In genomic region chr6:49212141-49212540, GRCm38 (mm10) we compare ENCODE assay signal across 9 mouse cellular contexts. TPM values are rescaled to one million over a fixed set of nuclear protein-coding genes. Genes with fewer than 3 reads are reported as not detected.
A peak's percentile ranks its signal among the peaks of the same experiment; 100 is the strongest.
DNase-seq lines count a peak whose midpoint lies in the region; ATAC-seq lines count a peak whose summit lies in the region.
"Had no signal": no experiment of that assay in that cellular context is flagged by ENCODE, and none has a peak within 500 bp of the region (broad histone marks: within the 10 kb centered on the region; RNA-seq: fewer than 3 reads in every experiment).

No protein-coding gene starts in this region.

- peaks cover 41% of the 10 kb centered on the region for H3K4me1 ChIP-seq in lung, embryonic 16.5 days (replicated peaks; ENCODE audit: control insufficient read depth, insufficient read depth, low read length)
- peaks cover 26% of the 10 kb centered on the region for H3K4me1 ChIP-seq in forebrain, embryonic 14.5 days (ENCODE audit: control insufficient read depth, insufficient read depth, low read length)
- H3K4me1 ChIP-seq in limb, embryonic 13.5 days = peaks cover 53% of the 10 kb centered on the region
- peaks cover 34% of the 10 kb centered on the region for H3K4me1 ChIP-seq in stomach, embryonic 15.5 days

- no peaks in the 10 kb centered on the region for H3K9me3 ChIP-seq in lung, embryonic 16.5 days (ENCODE audit: control insufficient read depth, low read length)
- no peaks in the 10 kb centered on the region for H3K9me3 ChIP-seq in forebrain, embryonic 14.5 days (replicated peaks; ENCODE audit: control insufficient read depth, low read length)
- no peaks in the 10 kb centered on the region for H3K9me3 ChIP-seq in limb, embryonic 13.5 days
- no peaks in the 10 kb centered on the region for H3K9me3 ChIP-seq in stomach, embryonic 15.5 days

- no peaks in the 10 kb centered on the region for H3K27me3 ChIP-seq in lung, embryonic 16.5 days (ENCODE audit: control insufficient read depth, insufficient read depth, low read depth, low read length)
- H3K27me3 ChIP-seq in forebrain, embryonic 14.5 days (replicated peaks; ENCODE audit: control insufficient read depth, insufficient read depth, low read length) = no peaks in the 10 kb centered on the region
- H3K27me3 ChIP-seq in limb, embryonic 13.5 days = no peaks in the 10 kb centered on the region
- no peaks in the 10 kb centered on the region for H3K27me3 ChIP-seq in stomach, embryonic 15.5 days (replicated peaks)

- DNase-seq in lung, postnatal 25 days (ENCODE audit: low spot score) = no peak
- DNase-seq in forebrain, embryonic 14.5 days (ENCODE audit: low spot score) = no peak
- no peak for DNase-seq in spleen, postnatal 36 days (ENCODE audit: low spot score in 2 of 2)
- DNase-seq in lung, postnatal 36 days = no peak

- H3K4me2 ChIP-seq in lung, embryonic 16.5 days (ENCODE audit: low read depth, low read length) = peak overlapping the region; percentile 80
- H3K4me2 ChIP-seq in forebrain, embryonic 14.5 days (ENCODE audit: low read length) = peak overlapping the region; percentile 95
- peak overlapping the region; percentile 94 for H3K4me2 ChIP-seq in limb, embryonic 13.5 days (replicated peaks)
- peak overlapping the region; percentile 84 for H3K4me2 ChIP-seq in stomach, embryonic 15.5 days

- ATAC-seq in lung, embryonic 16.5 days (ENCODE audit: low read depth) = no peak
- ATAC-seq in forebrain, embryonic 14.5 days = no peak
- ATAC-seq in limb, embryonic 13.5 days (ENCODE audit: low FRiP score, low read depth) = no peak
- ATAC-seq in stomach, embryonic 15.5 days (ENCODE audit: insufficient read depth, low FRiP score, low read depth) = no peak
- ATAC-seq: Patski had no signal

- no peak overlapping the region; the same call in 1 of the 2 replicates for H3K9ac ChIP-seq in lung, embryonic 16.5 days (ENCODE audit: low read length)
- H3K9ac ChIP-seq in forebrain, embryonic 14.5 days (ENCODE audit: low read length) = peak overlapping the region; percentile 29; the same call in 1 of the 2 replicates
- peak overlapping the region; percentile 97 for H3K9ac ChIP-seq in limb, embryonic 13.5 days
- H3K9ac ChIP-seq in stomach, embryonic 15.5 days = no peak overlapping the region

- no peaks in the 10 kb centered on the region for H3K36me3 ChIP-seq in lung, embryonic 16.5 days (ENCODE audit: control insufficient read depth, insufficient read depth, low read length)
- peaks cover 7% of the 10 kb centered on the region; the same call in 1 of the 2 replicates for H3K36me3 ChIP-seq in forebrain, embryonic 14.5 days (ENCODE audit: control insufficient read depth, insufficient read depth, low read length)
- H3K36me3 ChIP-seq in limb, embryonic 13.5 days = peaks cover 14% of the 10 kb centered on the region
- H3K36me3 ChIP-seq in stomach, embryonic 15.5 days = no peaks in the 10 kb centered on the region

- WGBS in lung, embryonic 16.5 days = 24% methylated on average over 3 of the region's 4 CpGs
- whole genome bisulfite sequencing in forebrain, embryonic 14.5 days = 4% methylated on average over 3 of the region's 4 CpGs
- WGBS in limb, embryonic 13.5 days = 26% methylated on average over 2 of the region's 4 CpGs
- WGBS in stomach, embryonic 15.5 days = 26% methylated on average over 2 of the region's 4 CpGs

- peak overlapping the region; percentile 7; the same call in 1 of the 2 replicates for H3K27ac ChIP-seq in lung, embryonic 16.5 days (ENCODE audit: low read length)
- H3K27ac ChIP-seq in forebrain, embryonic 14.5 days (ENCODE audit: low read depth, low read length) = 0 out of 2 replicates have a peak overlapping the region, but pooled peaks have one; percentile 33
- no peak overlapping the region; the same call in 1 of the 2 replicates for H3K27ac ChIP-seq in limb, embryonic 13.5 days
- no peak overlapping the region for H3K27ac ChIP-seq in stomach, embryonic 15.5 days
- H3K27ac ChIP-seq: layer of hippocampus, adult 2 months had no signal

- H3K4me3 ChIP-seq in lung, embryonic 16.5 days (ENCODE audit: low read length) = peak overlapping the region; percentile 2; the same call in 1 of the 2 replicates
- H3K4me3 ChIP-seq in forebrain, embryonic 14.5 days (ENCODE audit: low read depth, low read length) = peak overlapping the region; percentile 97; the same call in 1 of the 2 replicates
- peak overlapping the region; percentile 94 for H3K4me3 ChIP-seq in limb, embryonic 13.5 days
- no peak overlapping the region for H3K4me3 ChIP-seq in stomach, embryonic 15.5 days (replicated peaks)
- H3K4me3 ChIP-seq: layer of hippocampus, adult 2 months had no signal

RNA-seq across cellular contexts. Expression of gene Igf2bp3, which starts 2.6 kb away (rescaled TPM):
- polyA plus RNA-seq in lung, embryonic 16.5 days (2015; fragmentation: Nextera tagmentation; extraction: Ambion mirVana) = 37.5 and 41.0 TPM in 2 replicates
- polyA plus RNA-seq in forebrain, embryonic 14.5 days (2014; fragmentation: Nextera tagmentation; extraction: Ambion mirVana) = 30.6 and 32.9 TPM in 2 replicates
- 79.9 and 81.4 TPM in 2 replicates for polyA plus RNA-seq in limb, embryonic 13.5 days (2015; fragmentation: Nextera tagmentation; extraction: Ambion mirVana)
- polyA plus RNA-seq in stomach, embryonic 15.5 days (2015; fragmentation: Nextera tagmentation; extraction: Ambion mirVana) = 64.3 and 72.4 TPM in 2 replicates

RNA-seq across cellular contexts. Expression of gene Tra2a, which starts 51.7 kb away (rescaled TPM):
- 111 TPM in 2 replicates for polyA plus RNA-seq in lung, embryonic 16.5 days (2015; fragmentation: Nextera tagmentation; extraction: Ambion mirVana)
- 76.3 and 84.1 TPM in 2 replicates for polyA plus RNA-seq in forebrain, embryonic 14.5 days (2014; fragmentation: Nextera tagmentation; extraction: Ambion mirVana)
- polyA plus RNA-seq in limb, embryonic 13.5 days (2015; fragmentation: Nextera tagmentation; extraction: Ambion mirVana) = 131 and 132 TPM in 2 replicates
- 92.7 and 95.4 TPM in 2 replicates for polyA plus RNA-seq in stomach, embryonic 15.5 days (2015; fragmentation: Nextera tagmentation; extraction: Ambion mirVana)

Comparison
In these comparisons a context has a peak if more than half of its experiments do, and no peak if none do; other contexts are left out.
1. H3K27ac ChIP-seq: peak in lung, embryonic 16.5 days (single experiment) and forebrain, embryonic 14.5 days (single experiment); none in limb, embryonic 13.5 days (single experiment) and stomach, embryonic 15.5 days (single experiment).
2. H3K9ac ChIP-seq: peak in forebrain, embryonic 14.5 days (single experiment) and limb, embryonic 13.5 days (single experiment); none in lung, embryonic 16.5 days (single experiment) and stomach, embryonic 15.5 days (single experiment).
3. Peak in every context shown above with its lines, with median percentiles within 50 percentile points of each other: H3K4me2 ChIP-seq.